Mouse (Mus musculus) lung, postnatal 0 days (tissue): ENCODE measurements at regions not wholly inside any gene's neighbourhood (a gene's known extent, or its start where the extent isn't known, plus 50 kb on each side); places are given as distances from the start of the nearest gene placed in this dataset.

Source experiments
- ATAC-seq: fragments of 200-750 bp; cut with Nextera tagmentation; 2 replicates; pipeline ENCODE4 v1.8.0; 2017; ENCODE audit warnings: moderate library complexity
- DNase-seq: peaks from one replicate; pipeline ENCODE4 v3.0.0-alpha.2; 2016; ENCODE audit warnings: low spot score
- H3K27ac ChIP-seq: fragments of 300-500 bp; sonication (generic); 2 replicates; pipeline ENCODE4 v1.5.1; 2014; ENCODE audit warnings: antibody characterized with exemption, mild to moderate bottlenecking, low read length, mixed read lengths
- H3K27me3 ChIP-seq: fragments of 300-500 bp; sonication (generic); replicated peaks from 2 replicates; pipeline ENCODE4 v1.6.1; 2014; ENCODE audit warnings: low read length, mixed read lengths; ENCODE audit not compliant: insufficient read depth
- H3K36me3 ChIP-seq: fragments of 300-500 bp; sonication (generic); 2 replicates; pipeline ENCODE4 v1.6.1; 2014; ENCODE audit warnings: low read length, mixed read lengths; ENCODE audit not compliant: insufficient read depth
- H3K4me1 ChIP-seq: fragments of 300-500 bp; sonication (generic); 2 replicates; pipeline ENCODE4 v1.6.1; 2014; ENCODE audit warnings: antibody characterized with exemption, low read depth, low read length, mixed read lengths; ENCODE audit not compliant: insufficient read depth
- H3K4me2 ChIP-seq: fragments of 300-500 bp; sonication (generic); replicated peaks from 2 replicates; pipeline ENCODE4 v1.6.1; 2014; ENCODE audit warnings: low read depth, mild to moderate bottlenecking, low read length, moderate library complexity, mixed read lengths
- H3K4me3 ChIP-seq: fragments of 300-500 bp; sonication (generic); 2 replicates; pipeline ENCODE4 v1.5.1; 2014; ENCODE audit warnings: low read depth, low read length
- H3K9ac ChIP-seq: fragments of 300-500 bp; sonication (generic); replicated peaks from 2 replicates; pipeline ENCODE4 v1.6.1; 2014; ENCODE audit warnings: low read depth, mild to moderate bottlenecking
- H3K9me3 ChIP-seq: fragments of 300-500 bp; sonication (generic); 2 replicates; pipeline ENCODE4 v1.6.1; 2016; ENCODE audit warnings: low read length, mixed read lengths
- CTCF ChIP-seq: IDR thresholded peaks from 2 replicates; pipeline ENCODE4 v1.5.1; 2016; ENCODE audit warnings: antibody characterized with exemption, mild to moderate bottlenecking
- EP300 ChIP-seq: IDR thresholded peaks from 2 replicates; pipeline ENCODE4 v1.6.1; 2016; ENCODE audit warnings: antibody characterized with exemption, mild to moderate bottlenecking, control low read depth
- WGBS: fragments of 180-500 bp; shearing (Covaris S2); extraction: QIAGEN DNeasy Blood & Tissue Kit; methylation state at CpG from one replicate; pipeline ENCODE4 v1.1.7; 2014; 5-methylcytosine and 5-hydroxymethylcytosine counted together

GRCm38 (mm10) chr5:75834766-75835555, 143.3 kb downstream of the Kdr start:
- H3K4me2 ChIP-seq: peak overlapping the region; percentile 49
- WGBS: 28% methylated on average over 17 of the region's 17 CpGs
- peak overlapping the region; percentile 20 for H3K4me3 ChIP-seq

DNA sequence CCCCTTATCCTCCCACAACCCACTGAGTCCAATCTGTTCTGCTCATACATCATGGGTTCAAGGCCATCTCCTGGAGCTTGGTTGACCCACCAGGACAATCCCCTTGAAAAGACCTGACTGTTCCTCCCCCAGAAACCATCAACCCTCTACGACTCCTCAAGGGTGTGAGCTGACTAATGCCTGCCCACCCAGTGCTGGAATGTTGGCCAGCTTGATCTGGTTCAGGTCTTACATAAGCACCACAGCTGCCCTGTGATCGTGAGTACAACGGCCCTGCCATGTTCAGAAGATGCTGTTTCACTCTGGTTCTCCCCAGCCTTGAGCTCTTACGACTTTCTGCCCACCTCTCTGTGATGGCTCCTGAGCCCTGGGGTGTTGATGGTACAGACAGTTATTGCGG, 145.9 kb downstream of the Kdr start:
- TF ChIP-seq CTCF (no peak), EP300 (no peak)
- Histone ChIP-seq H3K36me3 (no peaks in the 10 kb centered on the region), H3K9ac (no peak overlapping the region), H3K4me3 (no peak overlapping the region), H3K27me3 (no peaks in the 10 kb centered on the region), H3K4me1 (peaks cover 9% of the 10 kb centered on the region; the same call in 1 of the 2 replicates), H3K27ac (no peak overlapping the region), H3K9me3 (no peaks in the 10 kb centered on the region), H3K4me2 (no peak overlapping the region)
- ATAC-seq (no peak), DNase-seq (no peak)
- WGBS: 71% methylated on average over 5 of the region's 5 CpGs

More at GRCm38 (mm10) chr5:75834766-75835555, 143.3 kb downstream of the Kdr start:
- Histone ChIP-seq H3K27me3 (no peaks in the 10 kb centered on the region), H3K27ac (peak overlapping the region; percentile 71), H3K9ac (no peak overlapping the region), H3K9me3 (no peaks in the 10 kb centered on the region), H3K4me1 (peaks cover 9% of the 10 kb centered on the region; the same call in 1 of the 2 replicates), H3K36me3 (no peaks in the 10 kb centered on the region)
- TF ChIP-seq EP300: peak; percentile 65
- no peak for TF ChIP-seq CTCF
- DNase-seq: peak; percentile 66
- peak; percentile 82 for ATAC-seq

GRCm38 (mm10) chr5:75829850-75830625, 148.2 kb downstream of the Kdr start:
- no peak for TF ChIP-seq CTCF
- no peak for TF ChIP-seq EP300
- H3K4me2 ChIP-seq: no peak overlapping the region
- DNase-seq: peak; percentile 46
- no peak for ATAC-seq
- 36% methylated on average over 6 of the region's 6 CpGs for WGBS
- no peak overlapping the region for H3K4me3 ChIP-seq
- H3K4me1 ChIP-seq: peaks cover 10% of the 10 kb centered on the region; the same call in 1 of the 2 replicates
- no peaks in the 10 kb centered on the region for H3K9me3 ChIP-seq
- no peaks in the 10 kb centered on the region for H3K27me3 ChIP-seq
- H3K9ac ChIP-seq: no peak overlapping the region
- H3K27ac ChIP-seq: no peak overlapping the region
- no peaks in the 10 kb centered on the region for H3K36me3 ChIP-seq

DNA sequence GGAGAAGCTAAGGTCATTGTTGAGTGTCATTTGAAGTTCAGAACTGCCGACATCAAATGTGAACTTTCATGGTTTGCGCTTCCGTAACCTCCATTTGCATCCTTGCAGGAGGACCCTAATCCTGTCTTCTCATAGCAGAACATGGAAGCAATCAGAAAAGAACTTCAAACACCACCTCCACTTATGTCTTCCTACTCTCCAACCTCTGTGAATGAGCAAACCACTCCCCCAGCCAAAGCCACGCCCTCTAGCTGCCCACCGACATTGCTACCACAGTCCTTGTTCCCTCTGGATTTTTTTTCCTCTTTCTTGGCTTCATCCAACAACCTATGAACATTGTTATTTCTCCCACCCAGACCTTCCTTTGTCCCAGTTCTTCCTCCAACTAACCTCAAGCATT, 149.9 kb downstream of the Kdr start:
- TF ChIP-seq CTCF: no peak
- DNase-seq: no peak
- Histone ChIP-seq H3K4me3 (no peak overlapping the region), H3K9ac (no peak overlapping the region), H3K27me3 (no peaks in the 10 kb centered on the region), H3K9me3 (no peaks in the 10 kb centered on the region), H3K4me2 (no peak overlapping the region), H3K4me1 (peaks cover 10% of the 10 kb centered on the region; the same call in 1 of the 2 replicates), H3K27ac (no peak overlapping the region), H3K36me3 (no peaks in the 10 kb centered on the region)
- ATAC-seq: no peak
- 83% methylated on average over 5 of the region's 5 CpGs for WGBS

GRCm38 (mm10) chr5:75826283-75827098, 151.8 kb downstream of the Kdr start:
- H3K36me3 ChIP-seq: no peaks in the 10 kb centered on the region
- no peak overlapping the region for H3K4me2 ChIP-seq
- ATAC-seq (peak; percentile 87), DNase-seq (peak; percentile 60)
- H3K4me1 ChIP-seq: peaks cover 10% of the 10 kb centered on the region; the same call in 1 of the 2 replicates
- H3K9ac ChIP-seq: no peak overlapping the region
- TF ChIP-seq EP300: peak; percentile 84
- no peak for TF ChIP-seq CTCF
- no peaks in the 10 kb centered on the region for H3K27me3 ChIP-seq
- 0 out of 2 replicates have a peak overlapping the region, but pooled peaks have one; percentile 6 for H3K27ac ChIP-seq
- H3K9me3 ChIP-seq: no peaks in the 10 kb centered on the region
- WGBS: 22% methylated on average over 10 of the region's 10 CpGs
- no peak overlapping the region for H3K4me3 ChIP-seq
